9 mouse cellular contexts compared by ENCODE assay signal in the genomic region with DNA sequence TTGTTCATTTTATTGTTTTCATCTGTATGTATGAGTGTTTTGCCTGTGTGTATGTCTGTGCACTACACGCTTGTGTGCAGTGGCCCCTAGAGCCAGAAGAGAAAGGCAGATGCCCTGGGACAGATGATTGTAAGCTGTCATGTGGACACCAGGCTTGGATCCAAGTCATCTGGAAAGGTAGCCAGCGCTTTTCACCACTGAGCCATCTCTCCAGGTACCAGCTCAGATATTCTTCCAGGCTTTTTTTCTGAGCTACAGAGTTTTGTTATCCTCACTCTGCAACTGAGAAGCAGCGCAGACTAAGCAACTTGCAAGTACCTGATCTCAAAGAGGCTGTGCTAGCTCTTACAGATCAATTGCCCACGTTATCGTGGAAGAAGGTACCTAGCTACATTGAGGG. TPM values are rescaled to one million over a fixed set of nuclear protein-coding genes. Genes with fewer than 3 reads are reported as not detected.
A peak's percentile ranks its signal among the peaks of the same experiment; 100 is the strongest.
DNase-seq lines count a peak whose midpoint lies in the region; ATAC-seq and TF ChIP-seq lines count a peak whose summit lies in the region.
"Had no signal": no experiment of that assay in that cellular context is flagged by ENCODE, and none has a peak within 500 bp of the region (broad histone marks: within the 10 kb centered on the region; RNA-seq: fewer than 3 reads in every experiment).

No protein-coding gene starts in this region.

- WGBS in heart, embryonic 10.5 days: 74% methylated on average over 5 of the region's 5 CpGs

- H3K4me2 ChIP-seq in myocyte (ENCODE audit: low read depth): peak overlapping the region; percentile 93

- peaks cover 45% of the 10 kb centered on the region for H3K4me1 ChIP-seq in erythroblast, embryonic 14.5 days (ENCODE audit: control insufficient read depth)
- H3K4me1 ChIP-seq in megakaryocyte, embryonic 14.5 days: peaks cover 61% of the 10 kb centered on the region
- H3K4me1 ChIP-seq in heart, embryonic 10.5 days: no peaks in the 10 kb centered on the region; the same call in 1 of the 2 replicates

- peaks cover 3% of the 10 kb centered on the region for H3K36me3 ChIP-seq in erythroblast, embryonic 14.5 days (ENCODE audit: control insufficient read depth)
- H3K36me3 ChIP-seq in megakaryocyte, embryonic 14.5 days (replicated peaks; ENCODE audit: low read length): peaks cover 4% of the 10 kb centered on the region
- no peaks in the 10 kb centered on the region for H3K36me3 ChIP-seq in heart, embryonic 10.5 days
- no peaks in the 10 kb centered on the region for H3K36me3 ChIP-seq in myocyte (ENCODE audit: control insufficient read depth, insufficient read depth)
- H3K36me3 ChIP-seq: limb, embryonic 13.5 days had no signal

- no peak for ATAC-seq in erythroblast, adult 5-6 weeks (replicated peaks; ENCODE audit: low FRiP score, poor library complexity, severe bottlenecking)
- no peak for ATAC-seq in megakaryocyte, adult 5-6 weeks (ENCODE audit: poor library complexity, severe bottlenecking)
- no peak for ATAC-seq in monocyte, adult 5-6 weeks (replicated peaks; ENCODE audit: insufficient number of reproducible peaks, low FRiP score, low TSS enrichment, poor library complexity, severe bottlenecking)

- no peaks in the 10 kb centered on the region for H3K9me3 ChIP-seq in erythroblast, embryonic 14.5 days (ENCODE audit: control insufficient read depth, low read length)
- no peaks in the 10 kb centered on the region for H3K9me3 ChIP-seq in megakaryocyte, embryonic 14.5 days
- H3K9me3 ChIP-seq in heart, embryonic 10.5 days: no peaks in the 10 kb centered on the region
- H3K9me3 ChIP-seq: limb, embryonic 13.5 days had no signal

- H3K27me3 ChIP-seq in erythroblast, embryonic 14.5 days (ENCODE audit: control insufficient read depth): peaks cover 5% of the 10 kb centered on the region
- H3K27me3 ChIP-seq in megakaryocyte, embryonic 14.5 days (replicated peaks): no peaks in the 10 kb centered on the region
- H3K27me3 ChIP-seq in heart, embryonic 10.5 days (ENCODE audit: insufficient read depth, poor library complexity, severe bottlenecking): peaks cover 8% of the 10 kb centered on the region
- no peaks in the 10 kb centered on the region for H3K27me3 ChIP-seq in myocyte (ENCODE audit: control insufficient read depth, insufficient read depth, insufficient read length)

- TF ChIP-seq POLR2A in myocyte (IDR thresholded peaks at IDR 0.05; ENCODE audit: insufficient read length, low read depth): no peak

- peak overlapping the region; percentile 95 for H3K4me3 ChIP-seq in erythroblast, embryonic 14.5 days (replicated peaks)
- peak overlapping the region; percentile 99 for H3K4me3 ChIP-seq in megakaryocyte, embryonic 14.5 days (replicated peaks)
- H3K4me3 ChIP-seq in heart, embryonic 10.5 days: 0 out of 2 replicates have a peak overlapping the region, but pooled peaks have one; percentile 89
- peak overlapping the region; percentile 62 for H3K4me3 ChIP-seq in myocyte

- H3ac ChIP-seq in myocyte (ENCODE audit: control insufficient read depth, insufficient read length): no peak overlapping the region

- peaks cover 30% of the 10 kb centered on the region for H3K79me2 ChIP-seq in myocyte (ENCODE audit: control insufficient read depth, insufficient read depth)

- no peak overlapping the region for H3K27ac ChIP-seq in heart, embryonic 10.5 days
- H3K27ac ChIP-seq: limb, embryonic 13.5 days had no signal

- DNase-seq in heart, embryonic 10.5 days (ENCODE audit: low spot score): no peak
- no peak for DNase-seq in urinary bladder, postnatal 36 days (ENCODE audit: low spot score in 2 of 2)

TF ChIP-seq in myocyte, 11 proteins besides CTCF, POLR2A, EP300 and RAD21:
- TF ChIP-seq MYOG (IDR thresholded peaks at IDR 0.05; ENCODE audit: control insufficient read depth in 1 of 3, insufficient read depth in 1 of 3, insufficient read length in 2 of 3, low read depth in 2 of 3) (no peak), TCF12 (IDR thresholded peaks at IDR 0.05; ENCODE audit: insufficient read depth, poor library complexity, severe bottlenecking) (no peak), REST (IDR thresholded peaks at IDR 0.05; ENCODE audit: insufficient read depth, insufficient read length) (no peak), TCF3 (IDR thresholded peaks at IDR 0.05; ENCODE audit: insufficient read length, low read depth) (no peak), MAX (IDR thresholded peaks at IDR 0.05; ENCODE audit: low read depth) (no peak), POLR2AphosphoS2 (IDR thresholded peaks at IDR 0.05; ENCODE audit: insufficient read length, low read depth) (no peak), MYOD1 (IDR thresholded peaks at IDR 0.05; ENCODE audit: control insufficient read depth in 1 of 3, insufficient read length in 2 of 3, low read depth in 2 of 3) (no peak), CEBPB (IDR thresholded peaks at IDR 0.05; ENCODE audit: insufficient read depth, poor library complexity, severe bottlenecking) (no peak)

RNA-seq across cellular contexts. Expression of a gene that starts 1.5 kb away (rescaled TPM):
- 0.20 and 0.27 TPM in 2 replicates for polyA plus RNA-seq in erythroblast, embryonic 14.5 days (2012)
- total RNA-seq in erythroblast, adult 5-6 weeks (2015; ENCODE audit: low replicate concordance): 21.9 and 32.7 TPM in 2 replicates
- 15.7 and 33.7 TPM in 2 replicates for total RNA-seq in erythroblast, adult 5-6 weeks (2017; ENCODE audit: low replicate concordance)
- 3.1 TPM in 1 of 2 replicates, not detected in the other for polyA plus RNA-seq in megakaryocyte, embryonic 14.5 days (2012; ENCODE audit: insufficient read depth, low replicate concordance)
- 25.9 and 27.4 TPM in 2 replicates for total RNA-seq in megakaryocyte, adult 5-6 weeks (2015)
- 35.6 and 36.6 TPM in 2 replicates for total RNA-seq in megakaryocyte, adult 5-6 weeks (2017)
- 7.4 and 8.2 TPM in 2 replicates for polyA plus RNA-seq in heart, embryonic 10.5 days (2016; fragmentation: Nextera tagmentation; extraction: Ambion mirVana)
- 3.7 TPM for polyA plus RNA-seq in myocyte (2012; fragmentation: generic; extraction: Trizol)
- total RNA-seq in monocyte, adult 5-6 weeks (2017): 48.0 to 86.5 TPM (median 52.3 TPM) in 3 replicates
